Mouse (Mus musculus): ENCODE results near the gene Nlrp3.

DNA sequence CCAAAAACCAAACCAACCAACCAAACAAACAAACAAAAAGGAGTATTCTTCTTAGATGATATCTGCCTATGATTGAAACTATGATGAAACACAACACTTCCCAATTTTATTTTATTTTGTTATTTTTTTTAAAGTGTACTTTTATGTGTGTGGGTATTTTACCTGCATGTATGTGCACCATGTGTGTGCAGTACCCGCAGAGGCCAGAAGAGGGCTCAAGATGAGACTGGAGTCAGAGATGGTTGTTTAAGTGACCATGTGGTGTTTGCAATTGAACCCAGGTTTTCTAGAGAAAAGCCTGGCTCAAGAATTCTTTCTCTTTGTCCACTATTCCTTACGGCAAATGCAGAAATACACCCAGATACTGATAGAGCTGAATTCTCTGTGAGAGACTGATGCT lies 17.2 kb upstream of the Nlrp3 start:
- TF ChIP-seq HCFC1 (IDR thresholded peaks at IDR 0.05; ENCODE audit: borderline replicate concordance, insufficient read depth, low read length) (no peak), ZC3H11A (IDR thresholded peaks at IDR 0.05; ENCODE audit: borderline replicate concordance, low read depth, low read length) (no peak)

All from ES-E14 (cell line).